Mouse (Mus musculus) midbrain, embryonic 15.5 days (tissue): ENCODE measurements around the gene Agpat3. TPM values are rescaled to one million over a fixed set of nuclear protein-coding genes. Genes with fewer than 3 reads are reported as not detected.
"Not testable (repeated sequence)": the region's sequence is repeated elsewhere in the genome, so short reads cannot be mapped to it uniquely, and the experiment has no call there.

ENCODE experiments used
- ATAC-seq: fragments of 200-750 bp; cut with Nextera tagmentation; replicated peaks from 2 replicates; pipeline ENCODE4 v1.8.0; 2017; ENCODE audit warnings: moderate TSS enrichment
- H3K27ac ChIP-seq: fragments of 300-500 bp; sonication (generic); 2 replicates; pipeline ENCODE4 v1.5.1; 2015; ENCODE audit warnings: mild to moderate bottlenecking, inconsistent platforms
- H3K27me3 ChIP-seq: fragments of 300-500 bp; sonication (generic); replicated peaks from 2 replicates; pipeline ENCODE4 v1.6.1; 2015; ENCODE audit warnings: inconsistent platforms
- H3K36me3 ChIP-seq: fragments of 300-500 bp; sonication (generic); replicated peaks from 2 replicates; pipeline ENCODE4 v1.6.1; 2015; ENCODE audit warnings: inconsistent platforms
- H3K4me1 ChIP-seq: fragments of 300-500 bp; sonication (generic); 2 replicates; pipeline ENCODE4 v1.6.1; 2015; ENCODE audit warnings: inconsistent platforms
- H3K4me2 ChIP-seq: fragments of 300-500 bp; sonication (generic); 2 replicates; pipeline ENCODE4 v1.6.1; 2015; ENCODE audit warnings: inconsistent platforms, mild to moderate bottlenecking, moderate library complexity
- H3K4me3 ChIP-seq: fragments of 300-500 bp; sonication (generic); 2 replicates; pipeline ENCODE4 v1.5.1; 2015; ENCODE audit warnings: mild to moderate bottlenecking, inconsistent platforms
- H3K9ac ChIP-seq: fragments of 300-500 bp; sonication (generic); 2 replicates; pipeline ENCODE4 v1.6.1; 2015; ENCODE audit warnings: mild to moderate bottlenecking, inconsistent platforms
- H3K9me3 ChIP-seq: fragments of 300-500 bp; sonication (generic); 2 replicates; pipeline ENCODE4 v1.6.1; 2016; ENCODE audit warnings: inconsistent platforms
- WGBS: fragments of 180-500 bp; shearing (Covaris S2); methylation state at CpG from one replicate; pipeline ENCODE4 v1.1.7; 2015; ENCODE audit warnings: mixed read lengths; 5-methylcytosine and 5-hydroxymethylcytosine counted together
- polyA plus RNA-seq: library from polyadenylated mRNA; unstranded; fragments of >200 nt; fragmentation: Nextera tagmentation; extraction: Ambion mirVana; gene quantifications from 2 replicates; pipeline ENCODE4 v1.2.1, GENCODE M21; 2015

Gene Agpat3
- polyA plus RNA-seq, 1 experiment from 2014 or later: 73.4 TPM

DNA sequence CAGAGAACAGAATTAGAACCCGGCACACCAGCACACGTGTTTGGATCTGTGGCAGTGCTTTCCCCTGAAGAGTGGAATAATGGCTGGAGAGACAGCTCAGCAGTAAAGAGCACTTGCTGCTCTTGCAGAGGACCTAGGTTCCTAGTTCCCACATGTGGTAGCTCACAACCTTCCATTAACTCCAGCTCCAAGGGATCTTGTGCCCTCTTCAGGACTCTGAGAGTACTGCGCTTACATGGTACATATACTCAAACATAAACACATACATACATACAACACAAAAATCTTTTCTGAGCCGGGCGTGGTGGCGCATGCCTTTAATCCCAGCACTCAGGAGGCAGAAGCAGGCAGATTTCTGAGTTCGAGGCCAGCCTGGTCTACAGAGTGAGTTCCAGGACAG is 26.2 kb upstream of the Agpat3 start:
- Histone ChIP-seq H3K36me3 (no peaks in the 10 kb centered on the region), H3K9ac (no peak overlapping the region), H3K4me3 (no peak overlapping the region), H3K27ac (no peak overlapping the region), H3K4me2 (no peak overlapping the region), H3K9me3 (no peaks in the 10 kb centered on the region), H3K27me3 (no peaks in the 10 kb centered on the region), H3K4me1 (no peaks in the 10 kb centered on the region)
- ATAC-seq: no peak
- WGBS: 93% methylated on average over 7 of the region's 7 CpGs

DNA sequence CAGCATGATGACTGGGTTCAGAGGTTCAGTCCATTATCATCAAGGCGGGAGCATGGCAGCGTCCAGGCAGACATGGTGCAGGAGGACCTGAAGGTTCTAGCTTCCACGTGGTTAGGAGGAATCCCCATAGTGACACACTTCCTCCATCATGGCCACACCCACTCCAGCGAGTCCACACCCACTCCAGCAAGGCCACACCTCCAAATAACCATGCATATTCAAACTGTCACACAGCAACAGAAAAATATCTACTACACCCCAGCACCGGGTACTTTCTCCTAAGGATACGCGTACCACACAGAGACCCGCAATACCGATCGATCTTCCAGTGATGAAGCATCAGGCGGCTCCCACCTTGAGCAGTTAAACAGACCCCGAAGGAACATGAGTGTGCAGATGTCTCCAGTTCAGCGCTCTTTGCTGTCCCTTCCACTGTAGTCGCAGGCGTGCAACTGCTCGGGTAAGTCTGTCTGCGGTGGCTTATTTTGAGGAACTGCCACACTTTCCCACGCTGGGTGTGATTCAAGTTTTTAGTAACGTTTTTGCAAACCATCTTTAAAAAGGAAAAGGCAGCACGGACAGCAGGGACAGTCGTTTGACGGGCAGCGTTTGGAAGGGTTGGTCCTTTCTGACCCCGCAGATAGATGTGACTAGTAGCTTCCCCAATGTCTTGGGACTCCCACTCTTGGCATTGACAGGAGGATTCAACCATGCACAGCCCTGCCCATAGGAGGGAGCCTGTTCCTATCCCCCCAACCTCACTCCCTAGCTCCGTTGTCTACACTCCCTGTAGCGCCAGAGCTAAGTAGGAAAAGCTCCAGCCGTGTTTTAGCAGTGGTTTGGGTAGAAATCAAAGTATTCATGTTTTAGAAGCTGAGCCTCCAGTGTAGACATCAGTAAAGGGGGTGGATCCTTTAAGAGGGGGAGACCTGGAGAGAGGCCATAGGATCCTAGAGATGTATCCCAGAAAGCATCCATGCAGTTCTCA is 20.7 kb upstream of the Agpat3 start:
- Histone ChIP-seq H3K4me1 (no peaks in the 10 kb centered on the region), H3K36me3 (no peaks in the 10 kb centered on the region), H3K27me3 (no peaks in the 10 kb centered on the region), H3K9me3 (no peaks in the 10 kb centered on the region), H3K27ac (no peak overlapping the region), H3K4me3 (no peak overlapping the region), H3K4me2 (no peak overlapping the region), H3K9ac (no peak overlapping the region)
- WGBS: 72% methylated on average over 27 of the region's 27 CpGs
- no peak for ATAC-seq

DNA sequence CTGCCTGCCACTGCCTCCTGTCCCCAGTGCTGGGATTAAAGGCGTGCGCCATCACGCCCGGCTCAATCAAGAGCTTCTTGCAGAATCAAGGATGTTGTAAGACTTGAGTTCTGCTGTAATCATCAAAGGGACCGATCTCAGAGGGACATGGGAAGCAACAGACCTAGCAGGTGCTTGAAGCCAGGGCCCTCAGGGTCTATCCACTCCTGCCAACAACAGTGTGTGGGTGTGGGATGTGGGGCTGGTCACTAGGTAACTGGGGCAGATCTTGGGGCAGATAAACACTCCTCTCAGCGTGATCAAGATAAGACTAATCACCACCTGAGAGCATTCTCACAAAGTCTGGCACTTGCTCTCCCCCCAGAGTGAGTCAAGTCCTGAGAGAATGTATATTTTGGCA is 19.5 kb upstream of the Agpat3 start:
- no peak overlapping the region for H3K9ac ChIP-seq
- no peaks in the 10 kb centered on the region for H3K27me3 ChIP-seq
- H3K4me2 ChIP-seq: no peak overlapping the region
- no peak overlapping the region for H3K27ac ChIP-seq
- H3K9me3 ChIP-seq: no peaks in the 10 kb centered on the region
- WGBS: 91% methylated on average over 6 of the region's 6 CpGs
- H3K36me3 ChIP-seq: no peaks in the 10 kb centered on the region
- no peak overlapping the region for H3K4me3 ChIP-seq
- ATAC-seq: no peak
- no peaks in the 10 kb centered on the region for H3K4me1 ChIP-seq

DNA sequence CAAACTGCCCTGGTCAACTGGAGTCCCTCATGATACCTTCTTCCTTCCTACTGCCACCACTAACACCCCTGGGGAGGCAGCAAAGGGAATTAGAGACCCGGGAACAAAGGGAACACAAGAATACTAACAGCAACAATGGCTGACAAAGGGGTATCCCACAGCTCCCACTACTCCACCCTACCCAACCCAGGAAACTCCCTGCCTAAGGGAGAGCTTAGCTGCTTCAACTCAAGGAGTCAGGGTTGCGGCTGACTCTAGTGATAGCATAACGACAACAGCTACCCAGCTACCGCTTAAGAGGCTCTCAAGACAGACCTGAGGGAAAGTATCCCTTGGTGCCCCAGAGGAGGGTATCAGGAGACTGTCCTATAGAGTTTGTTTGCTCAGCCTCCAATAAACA is 15.3 kb upstream of the Agpat3 start:
- H3K9me3 ChIP-seq: no peaks in the 10 kb centered on the region
- H3K27me3 ChIP-seq: no peaks in the 10 kb centered on the region
- no peaks in the 10 kb centered on the region for H3K36me3 ChIP-seq
- H3K4me2 ChIP-seq: no peak overlapping the region
- H3K9ac ChIP-seq: no peak overlapping the region
- H3K27ac ChIP-seq: no peak overlapping the region
- no peaks in the 10 kb centered on the region for H3K4me1 ChIP-seq
- ATAC-seq: no peak
- H3K4me3 ChIP-seq: no peak overlapping the region
- WGBS: 49% methylated on average over 4 of the region's 4 CpGs

DNA sequence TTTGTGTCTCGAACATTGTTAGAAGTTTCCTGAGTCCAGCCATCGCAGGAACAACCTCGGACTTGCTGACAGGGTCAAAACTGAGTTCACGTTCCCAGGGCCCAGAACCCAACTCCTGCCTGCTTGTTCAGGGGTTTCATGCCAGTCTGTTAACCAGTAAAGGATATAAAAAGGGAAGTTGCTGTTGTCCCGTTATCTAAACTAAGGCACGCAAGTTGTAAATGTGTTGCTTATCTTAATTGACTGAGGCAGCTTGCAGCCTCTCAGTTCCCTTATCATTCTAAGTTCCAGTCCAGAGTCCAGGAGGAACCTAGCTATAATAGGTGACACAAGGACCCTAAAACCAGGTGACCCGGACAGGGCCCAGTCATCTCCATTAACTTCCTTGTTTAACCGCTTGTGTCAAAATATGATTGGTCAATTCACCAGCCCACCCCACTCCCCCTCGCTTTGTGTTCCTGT is 14.6 kb upstream of the Agpat3 start:
- H3K27me3 ChIP-seq: no peaks in the 10 kb centered on the region
- H3K9ac ChIP-seq: no peak overlapping the region
- no peaks in the 10 kb centered on the region for H3K4me1 ChIP-seq
- H3K36me3 ChIP-seq: no peaks in the 10 kb centered on the region
- H3K9me3 ChIP-seq: no peaks in the 10 kb centered on the region
- ATAC-seq: no peak
- WGBS: 76% methylated on average over 9 of the region's 9 CpGs
- no peak overlapping the region for H3K4me3 ChIP-seq
- no peak overlapping the region for H3K27ac ChIP-seq
- no peak overlapping the region for H3K4me2 ChIP-seq

DNA sequence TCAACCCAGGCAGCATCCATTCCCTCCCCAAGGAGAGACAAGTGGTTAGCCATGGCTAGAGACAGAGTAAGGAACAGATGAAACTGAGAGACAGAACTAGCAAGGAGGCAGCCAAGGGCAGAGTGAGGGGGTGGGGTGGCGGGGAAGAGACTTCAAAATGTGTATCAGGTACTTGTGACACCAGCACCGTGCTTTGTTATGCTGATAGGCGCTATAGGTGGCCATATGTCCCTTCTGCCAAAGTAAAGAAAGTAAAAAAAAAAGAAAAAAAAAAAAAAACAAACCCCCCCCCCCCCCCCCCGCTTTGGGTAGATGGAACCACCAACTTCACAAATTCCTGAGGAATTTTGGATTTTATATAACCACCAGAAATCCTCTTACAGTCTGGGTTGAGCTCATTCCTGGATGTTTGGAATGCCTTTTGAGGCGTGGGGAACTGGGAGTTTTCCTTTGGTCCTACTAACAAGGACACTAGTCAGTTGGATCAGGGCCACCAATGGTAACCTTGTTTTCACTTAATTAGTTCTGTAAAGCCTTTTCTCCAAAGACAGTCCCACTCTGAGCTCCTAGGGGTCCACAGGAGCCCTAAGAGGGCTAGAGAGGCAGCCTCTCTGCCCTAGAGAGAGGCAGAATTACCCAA is 14.0 kb upstream of the Agpat3 start:
- Histone ChIP-seq H3K9ac (no peak overlapping the region), H3K4me3 (no peak overlapping the region), H3K4me1 (no peaks in the 10 kb centered on the region), H3K36me3 (no peaks in the 10 kb centered on the region), H3K9me3 (no peaks in the 10 kb centered on the region), H3K27me3 (no peaks in the 10 kb centered on the region), H3K4me2 (no peak overlapping the region), H3K27ac (no peak overlapping the region)
- 48% methylated on average over 5 of the region's 5 CpGs for WGBS
- ATAC-seq: no peak

DNA sequence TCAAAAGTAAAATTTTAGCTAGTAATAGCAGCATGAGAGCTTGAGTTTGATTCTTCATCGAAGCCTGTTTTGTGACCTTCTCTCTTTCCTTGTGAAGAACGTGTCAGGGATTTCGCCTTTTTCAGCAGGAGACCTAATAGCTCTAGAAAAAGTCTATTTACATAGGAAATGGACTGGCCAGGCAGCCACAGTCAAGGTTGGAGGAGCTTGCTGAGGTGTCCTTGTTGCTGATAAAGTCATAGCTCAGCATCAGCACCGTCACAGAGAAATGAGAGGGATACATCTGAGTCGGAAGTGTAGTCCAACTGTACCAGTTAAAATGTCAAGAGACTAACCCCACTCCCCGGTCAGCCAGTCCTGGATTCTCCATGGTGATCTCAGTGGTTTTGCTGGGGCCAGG is 13.3 kb upstream of the Agpat3 start:
- Histone ChIP-seq H3K27me3 (no peaks in the 10 kb centered on the region), H3K27ac (no peak overlapping the region), H3K4me3 (no peak overlapping the region), H3K9ac (no peak overlapping the region), H3K36me3 (no peaks in the 10 kb centered on the region), H3K4me1 (no peaks in the 10 kb centered on the region), H3K4me2 (no peak overlapping the region), H3K9me3 (no peaks in the 10 kb centered on the region)
- ATAC-seq: no peak
- WGBS: 88% methylated on average over 6 of the region's 6 CpGs

DNA sequence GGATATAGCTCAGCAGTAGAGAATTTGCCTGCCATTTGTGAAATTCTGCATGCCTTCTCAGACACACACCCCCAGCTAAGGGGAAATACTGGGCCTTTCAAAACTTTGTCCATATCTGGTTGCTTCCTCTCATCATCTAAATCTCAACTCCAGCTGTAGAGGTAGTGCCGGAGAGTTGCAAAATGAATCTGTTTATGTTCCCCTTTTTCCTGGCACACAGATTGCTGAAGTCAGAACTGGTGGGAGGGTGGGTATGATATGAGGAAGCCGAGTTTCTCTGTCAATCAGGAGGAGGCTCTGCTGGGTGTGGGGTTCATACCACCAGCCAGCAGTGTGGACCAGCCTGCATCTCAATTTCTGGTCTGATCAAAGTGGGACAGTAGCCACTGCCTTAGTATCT is 11.8 kb upstream of the Agpat3 start:
- no peak for ATAC-seq
- no peak overlapping the region for H3K9ac ChIP-seq
- no peaks in the 10 kb centered on the region for H3K27me3 ChIP-seq
- no peak overlapping the region for H3K4me2 ChIP-seq
- H3K4me3 ChIP-seq: no peak overlapping the region
- H3K27ac ChIP-seq: no peak overlapping the region
- WGBS: 72% methylated on average over 2 of the region's 2 CpGs
- no peaks in the 10 kb centered on the region for H3K9me3 ChIP-seq
- no peaks in the 10 kb centered on the region for H3K36me3 ChIP-seq
- no peaks in the 10 kb centered on the region for H3K4me1 ChIP-seq

DNA sequence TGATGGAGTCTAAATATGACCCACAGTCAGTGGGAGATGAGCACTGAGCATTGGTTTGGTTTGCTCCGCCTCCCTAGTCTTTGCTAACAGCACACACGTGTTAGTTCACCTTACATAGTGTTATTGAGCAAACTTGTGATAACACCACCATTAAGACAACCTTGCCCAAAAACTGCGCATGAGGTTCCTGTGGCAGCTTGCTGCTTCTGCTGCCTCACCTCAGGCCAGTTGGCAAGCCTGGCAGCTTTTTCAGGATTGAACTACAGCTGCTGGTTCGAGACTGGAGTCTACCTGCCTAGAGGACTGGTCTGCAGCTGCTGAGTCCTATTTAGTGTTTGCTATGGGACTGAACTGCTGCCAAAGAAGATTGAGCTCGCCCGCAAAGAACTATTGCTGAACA is 11.1 kb upstream of the Agpat3 start:
- Histone ChIP-seq H3K9ac (no peak overlapping the region), H3K27me3 (no peaks in the 10 kb centered on the region), H3K4me1 (no peaks in the 10 kb centered on the region), H3K27ac (no peak overlapping the region), H3K36me3 (no peaks in the 10 kb centered on the region), H3K9me3 (no peaks in the 10 kb centered on the region), H3K4me3 (no peak overlapping the region), H3K4me2 (no peak overlapping the region)
- no peak for ATAC-seq
- 91% methylated on average over 6 of the region's 6 CpGs for WGBS

DNA sequence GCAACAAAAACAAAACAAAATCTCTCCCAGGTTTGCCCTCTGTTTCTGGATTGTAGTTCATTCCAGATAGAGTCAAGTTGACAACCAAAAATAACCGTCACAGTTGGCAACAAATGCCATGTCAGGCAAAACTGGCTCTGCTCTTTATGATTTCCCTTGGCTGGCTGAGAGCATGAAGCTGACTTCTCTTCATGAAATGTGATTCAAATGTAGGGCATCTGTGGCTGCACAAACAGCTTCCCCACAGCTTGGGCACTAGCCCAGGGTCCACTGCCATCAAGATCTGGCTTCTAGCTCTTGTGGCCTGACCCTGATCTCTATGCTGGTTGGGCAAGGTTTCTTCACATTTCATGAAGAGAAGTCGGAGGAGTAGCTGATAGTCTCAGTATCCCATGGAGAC is 9.7 kb upstream of the Agpat3 start:
- 84% methylated on average over 2 of the region's 2 CpGs for WGBS

DNA sequence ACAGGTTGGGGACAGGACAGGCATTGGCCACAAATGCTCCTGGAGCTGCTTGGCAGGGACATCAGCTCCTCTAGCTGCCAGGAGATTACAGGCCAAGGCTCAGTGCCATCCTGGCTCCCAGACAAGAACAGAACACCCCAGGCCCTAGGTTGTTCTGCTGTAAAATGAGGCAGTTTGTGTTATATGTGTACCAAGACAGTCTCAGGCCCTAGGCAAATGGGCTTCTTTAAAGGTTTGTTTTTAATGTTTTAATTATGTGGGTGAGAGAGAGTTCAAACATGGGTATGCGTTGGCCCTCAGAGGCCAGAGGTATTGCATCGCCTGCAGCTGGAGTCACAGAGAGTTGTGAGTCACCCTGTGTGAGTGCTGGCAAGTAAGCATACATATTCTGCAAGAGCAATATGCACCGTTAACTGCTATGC is 8.0 kb upstream of the Agpat3 start:
- no peak overlapping the region for H3K4me2 ChIP-seq
- no peak overlapping the region for H3K27ac ChIP-seq
- H3K36me3 ChIP-seq: no peaks in the 10 kb centered on the region
- H3K4me3 ChIP-seq: no peak overlapping the region
- WGBS: 86% methylated on average over 3 of the region's 3 CpGs
- no peaks in the 10 kb centered on the region for H3K4me1 ChIP-seq
- no peak for ATAC-seq
- H3K9me3 ChIP-seq: no peaks in the 10 kb centered on the region
- H3K27me3 ChIP-seq: no peaks in the 10 kb centered on the region
- H3K9ac ChIP-seq: no peak overlapping the region

More for the DNA sequence above, 9.7 kb upstream of the Agpat3 start:
- Histone ChIP-seq H3K36me3 (no peaks in the 10 kb centered on the region), H3K27ac (no peak overlapping the region), H3K27me3 (no peaks in the 10 kb centered on the region), H3K4me2 (no peak overlapping the region), H3K9me3 (no peaks in the 10 kb centered on the region), H3K4me1 (no peaks in the 10 kb centered on the region), H3K4me3 (no peak overlapping the region), H3K9ac (no peak overlapping the region)
- ATAC-seq: no peak

DNA sequence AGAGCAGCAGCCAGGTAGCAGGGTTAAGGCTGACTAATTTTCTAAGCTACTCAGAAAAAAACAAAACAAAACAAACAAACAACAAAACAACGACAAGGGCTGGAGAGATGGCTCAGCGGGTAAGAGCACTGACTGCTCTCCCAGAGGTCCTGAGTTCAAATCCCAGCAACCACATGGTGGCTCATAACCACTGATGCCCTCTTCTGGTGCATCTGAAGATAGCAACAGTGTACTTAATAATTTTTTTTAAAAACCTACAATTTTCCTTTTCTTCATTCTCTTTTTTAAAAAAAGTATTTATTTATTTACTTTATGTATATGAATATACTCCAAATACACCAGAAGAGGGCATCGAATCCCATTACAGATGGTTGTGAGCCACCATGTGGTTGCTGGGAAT is 6.7 kb upstream of the Agpat3 start:
- ATAC-seq, H3K4me1 ChIP-seq, H3K9ac ChIP-seq, H3K36me3 ChIP-seq, H3K27ac ChIP-seq, H3K4me3 ChIP-seq, H3K9me3 ChIP-seq, H3K27me3 ChIP-seq, H3K4me2 ChIP-seq: not testable (repeated sequence)
- WGBS: 92% methylated on average over 3 of the region's 3 CpGs

DNA sequence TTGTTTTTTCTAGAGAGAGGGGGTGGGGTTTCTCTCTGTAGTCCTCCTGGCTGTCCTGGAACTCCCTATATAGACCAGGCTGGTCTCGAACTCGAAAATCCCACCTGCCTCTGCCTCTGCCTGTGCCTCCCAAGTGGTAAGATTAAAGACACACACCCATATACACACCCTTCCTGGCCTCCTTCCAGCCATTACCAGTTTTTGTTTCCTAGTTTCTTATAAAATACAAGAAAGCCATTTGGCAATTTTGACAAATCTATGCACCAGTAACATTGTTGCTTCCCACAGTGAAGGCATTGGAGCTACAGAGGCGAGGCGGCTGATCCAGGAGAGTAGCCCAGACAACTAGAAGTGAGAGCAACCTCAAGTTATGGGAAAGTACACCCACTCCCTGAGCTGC is 6.0 kb upstream of the Agpat3 start:
- no peaks in the 10 kb centered on the region for H3K36me3 ChIP-seq
- WGBS: 93% methylated on average over 4 of the region's 4 CpGs
- H3K27me3 ChIP-seq: no peaks in the 10 kb centered on the region

More for the DNA sequence above, 6.0 kb upstream of the Agpat3 start:
- Histone ChIP-seq H3K27ac (no peak overlapping the region), H3K9me3 (no peaks in the 10 kb centered on the region), H3K4me1 (no peaks in the 10 kb centered on the region), H3K4me3 (no peak overlapping the region), H3K4me2 (no peak overlapping the region), H3K9ac (no peak overlapping the region)
- no peak for ATAC-seq
